Mouse (Mus musculus): ENCODE data around the gene Reep1.
A peak's percentile ranks its signal among the peaks of the same experiment; 100 is the strongest.

Reep1 gene

DNA sequence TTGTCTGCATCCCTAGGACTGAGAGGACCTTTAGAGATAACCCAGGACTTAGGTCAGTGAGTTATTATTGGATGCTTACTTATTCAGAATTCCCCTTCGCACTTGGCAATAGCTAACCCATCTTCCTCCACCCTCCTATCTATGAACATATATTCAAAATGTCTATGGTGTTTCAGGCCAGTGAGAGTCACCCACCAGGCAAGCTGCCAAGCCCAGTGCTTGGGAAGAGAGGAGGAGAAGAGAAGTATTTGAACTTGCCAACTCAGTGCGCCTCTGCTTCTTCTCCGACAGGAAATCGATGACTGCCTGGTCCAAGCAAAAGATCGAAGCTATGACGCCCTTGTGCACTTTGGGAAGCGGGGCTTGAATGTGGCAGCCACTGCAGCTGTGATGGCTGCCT, 73.1 kb downstream of the Reep1 start:
- no peak for DNase-seq (ENCODE audit: low spot score in 2 of 2)

DNA sequence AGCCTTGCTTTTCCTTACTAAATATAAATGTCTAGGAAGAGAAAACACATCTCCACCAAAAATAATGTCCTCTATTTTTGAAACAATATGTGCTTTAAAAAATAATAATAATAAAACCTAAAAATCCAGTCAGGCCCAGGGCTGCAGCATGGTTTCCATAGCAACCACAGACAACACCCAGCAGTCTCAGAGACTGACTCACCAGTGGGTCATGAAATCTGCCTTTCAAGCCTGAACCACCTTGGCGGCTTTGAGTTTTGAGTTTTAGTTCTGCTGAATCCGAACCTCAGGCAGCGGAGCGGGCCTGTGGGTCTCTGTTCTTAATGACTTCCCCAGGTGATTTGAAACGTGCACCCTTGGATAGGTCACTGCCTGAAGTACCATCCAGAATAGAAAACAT, 75.8 kb downstream of the Reep1 start:
- DNase-seq (ENCODE audit: low spot score in 2 of 2): no peak

DNA sequence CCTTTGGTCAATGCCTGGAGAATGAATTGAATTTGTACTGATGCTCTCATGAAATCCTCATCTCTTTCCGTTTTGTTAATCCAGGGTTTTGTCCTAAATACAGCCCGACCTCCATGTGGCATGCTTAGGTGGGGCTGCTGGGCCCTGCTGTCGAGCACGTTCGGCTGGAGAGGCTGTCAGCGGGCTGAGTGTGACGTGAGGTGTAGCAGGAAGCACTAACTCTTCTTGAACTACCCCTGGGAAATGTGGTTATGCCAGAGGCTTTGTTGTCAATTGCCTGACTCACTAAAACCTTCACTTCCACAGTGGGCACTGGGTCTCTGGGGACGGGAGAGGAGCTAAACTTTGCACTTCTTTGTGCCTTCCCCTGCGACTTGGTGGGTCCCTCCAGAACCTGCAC, 81.0 kb downstream of the Reep1 start:
- DNase-seq (ENCODE audit: low spot score in 2 of 2): no peak

DNA sequence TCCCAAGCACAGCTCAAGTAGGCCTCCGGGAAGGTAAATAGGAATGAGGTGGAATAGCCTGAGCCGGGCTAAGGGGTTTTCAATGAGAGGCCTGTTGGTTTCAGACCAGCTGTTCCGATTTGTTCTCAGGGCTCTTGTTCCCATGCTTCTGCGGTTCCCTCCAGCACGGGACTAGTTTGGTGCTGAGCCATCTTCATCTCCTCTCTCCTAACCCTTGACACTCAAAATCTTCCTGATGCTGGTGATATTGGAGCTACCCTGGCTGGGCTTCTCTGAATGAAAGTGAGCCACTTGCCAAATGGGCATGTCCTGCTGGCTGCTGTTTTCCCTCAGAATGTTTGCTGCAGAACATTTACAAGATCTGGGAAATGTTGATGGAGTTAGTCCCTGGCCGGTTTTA, 84.4 kb downstream of the Reep1 start:
- DNase-seq (ENCODE audit: low spot score in 2 of 2): no peak

DNA sequence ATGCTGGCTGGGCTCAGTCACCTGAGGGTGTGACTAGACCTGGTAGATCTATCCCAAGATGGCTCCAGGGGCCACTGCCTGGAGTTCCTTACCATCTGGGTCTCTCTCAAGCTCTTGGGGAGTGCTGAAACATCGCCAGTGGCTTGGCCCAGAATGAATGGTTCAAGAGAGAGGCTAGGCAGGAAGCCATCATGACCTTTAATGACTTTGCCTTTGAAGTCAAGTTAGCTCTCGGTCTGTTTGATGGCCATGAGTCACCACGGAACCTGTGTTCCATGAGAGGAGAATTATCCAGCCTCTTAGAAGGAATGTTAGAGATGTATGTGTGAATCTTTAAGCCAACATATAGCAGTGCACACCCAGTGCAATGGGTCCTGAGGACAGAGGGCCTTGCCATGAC, 92.0 kb downstream of the Reep1 start:
- DNase-seq (ENCODE audit: low spot score in 2 of 2): no peak

DNA sequence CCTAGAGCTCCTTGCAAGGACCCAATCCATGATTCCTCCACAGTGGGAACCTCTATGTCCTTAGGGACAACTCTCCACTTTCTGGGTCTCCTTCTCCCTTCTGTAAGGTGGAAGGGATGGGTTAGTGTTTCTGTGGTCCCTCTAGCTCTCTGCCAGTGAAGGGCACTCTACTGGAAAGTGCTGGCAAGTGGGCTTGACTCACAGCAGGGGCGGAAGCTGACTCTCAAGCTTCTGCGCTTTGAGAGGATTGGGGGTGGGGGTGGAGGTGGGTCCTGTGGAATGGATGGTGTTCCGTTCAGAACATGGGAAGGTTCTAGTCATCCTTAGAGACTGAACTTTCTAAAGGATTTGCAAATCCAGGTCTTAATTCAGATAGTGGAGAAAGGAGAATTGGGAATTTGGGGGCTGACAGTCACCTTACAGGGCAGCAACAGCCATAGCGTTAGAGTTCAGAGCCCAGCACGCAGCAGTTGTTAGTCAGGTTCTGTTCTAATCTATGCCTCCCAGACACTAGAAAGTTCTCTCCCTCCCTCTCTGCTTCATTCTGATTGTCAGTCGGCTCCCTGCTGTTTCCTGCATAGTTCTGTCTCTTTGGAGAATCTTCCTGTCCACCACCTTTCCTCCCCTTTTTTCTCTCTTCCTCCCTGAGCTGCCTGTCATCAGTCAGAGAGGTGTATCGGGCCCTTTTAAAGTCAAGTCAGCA, 93.8 kb downstream of the Reep1 start:
- DNase-seq (ENCODE audit: low spot score in 2 of 2): no peak

DNA sequence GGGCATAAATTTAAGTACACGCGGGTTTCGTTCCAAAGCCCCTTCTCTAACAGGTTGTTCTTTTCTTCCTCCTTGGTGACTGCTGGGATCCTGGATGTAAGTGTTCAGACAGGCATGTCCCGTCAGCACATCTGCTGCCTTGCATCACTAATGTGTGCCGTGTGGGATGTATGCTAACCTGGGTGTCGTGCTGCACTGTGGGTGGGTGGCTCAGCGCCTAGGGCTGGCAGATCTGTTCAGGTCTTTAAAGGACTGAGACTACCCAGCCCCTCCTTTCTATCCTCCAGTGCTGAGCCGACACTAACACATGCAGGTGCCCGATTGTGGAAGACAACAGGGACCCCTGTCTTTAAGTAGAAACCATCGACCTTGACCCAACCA, 94.3 kb downstream of the Reep1 start:
- DNase-seq (ENCODE audit: low spot score in 2 of 2): no peak

DNA sequence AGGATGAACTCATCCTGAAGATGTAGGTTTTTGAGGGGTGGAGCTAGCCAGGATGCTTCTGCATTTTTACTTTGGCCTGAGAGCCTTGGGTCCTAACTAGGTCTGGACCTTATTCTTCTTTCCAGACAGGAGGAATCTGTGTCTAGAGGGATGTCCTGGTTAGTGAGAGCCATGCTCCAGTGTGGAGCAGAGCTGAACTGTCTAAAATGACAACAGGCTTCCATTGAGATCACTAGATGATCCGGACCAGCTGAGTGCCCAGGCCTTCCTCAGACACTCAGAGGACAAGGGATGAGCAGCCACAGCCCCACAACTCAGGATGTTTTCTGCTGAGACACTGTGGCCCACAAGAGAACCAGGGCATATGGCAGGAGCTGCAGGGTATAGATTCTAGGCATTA, 96.2 kb downstream of the Reep1 start:
- no peak for DNase-seq (ENCODE audit: low spot score in 2 of 2)

DNA sequence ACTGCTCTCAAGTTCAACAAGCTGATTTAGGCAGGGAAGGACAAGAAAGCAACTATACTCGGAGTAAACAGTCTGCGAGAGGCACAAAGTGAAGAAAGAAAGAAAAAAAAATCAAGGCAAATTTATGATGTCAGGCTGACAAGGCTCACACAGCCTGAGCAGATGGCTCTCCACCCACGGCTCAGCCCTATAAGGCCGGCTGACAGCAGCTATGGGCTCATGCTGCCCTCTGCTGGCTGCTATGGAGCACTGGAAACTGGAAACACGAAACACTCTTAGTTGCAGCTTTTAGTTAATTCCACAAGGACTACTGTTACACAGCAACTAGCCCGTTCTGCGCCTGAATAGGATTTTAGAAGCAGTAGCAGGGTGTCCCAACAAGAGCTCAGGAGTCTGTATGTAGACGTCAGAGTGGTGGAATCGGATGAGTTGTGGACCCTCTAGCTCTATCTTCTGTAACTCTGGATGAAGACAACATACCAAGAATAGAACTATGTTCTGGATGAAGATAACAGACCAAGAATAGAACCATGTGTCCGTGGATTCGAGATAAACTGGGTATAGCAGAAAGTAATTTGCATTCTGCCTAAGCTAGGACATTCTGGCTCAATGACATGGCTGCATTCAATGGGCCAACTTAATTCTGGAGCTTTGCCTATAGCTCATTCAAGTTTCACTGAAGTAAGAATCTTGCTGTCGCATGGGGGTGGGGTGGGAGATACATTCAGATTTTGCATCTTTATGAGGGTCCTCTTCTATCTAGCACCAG, 96.9 kb downstream of the Reep1 start:
- peak; percentile 26 to 35 for DNase-seq (ENCODE audit: low spot score in 2 of 2)

DNA sequence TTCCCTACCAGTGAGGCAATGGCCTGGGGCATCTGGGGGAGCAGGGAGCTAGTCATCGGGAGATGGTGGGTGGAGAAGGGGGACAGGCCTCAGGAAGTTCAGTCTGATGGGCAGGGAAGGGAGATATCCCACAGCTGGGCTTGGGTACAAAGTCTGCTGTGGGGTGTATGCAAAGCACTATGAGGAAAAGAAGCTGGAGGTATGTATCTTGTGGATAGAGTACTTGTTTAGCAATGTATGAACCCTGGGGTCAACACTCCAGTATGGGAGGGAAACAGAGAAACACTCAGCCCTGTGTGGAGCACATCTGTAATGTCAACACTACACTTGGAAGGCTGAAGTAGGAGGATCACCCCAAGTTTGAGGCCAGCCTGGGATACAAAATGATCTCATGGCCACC, 99.4 kb downstream of the Reep1 start:
- DNase-seq (ENCODE audit: low spot score in 2 of 2): no peak

DNA sequence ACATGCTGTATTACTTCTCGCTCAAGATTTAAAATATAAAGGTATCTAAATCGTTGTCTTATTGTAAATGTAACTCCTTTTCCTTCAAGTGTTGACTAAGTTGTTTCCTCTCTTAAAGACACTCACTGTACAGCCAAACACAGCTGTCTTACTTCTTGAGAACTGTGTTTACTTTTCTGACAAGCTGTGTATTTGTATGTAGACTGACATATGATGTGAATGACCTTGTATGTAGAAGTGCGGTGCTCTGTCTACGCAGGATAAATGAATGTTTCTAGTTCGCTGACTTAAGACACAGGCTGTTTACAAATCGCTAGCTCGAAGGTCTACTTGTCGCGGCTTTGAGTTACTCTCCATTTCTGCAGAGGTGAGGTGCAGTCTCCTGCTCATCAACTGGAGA, 102.5 kb downstream of the Reep1 start:
- DNase-seq (ENCODE audit: low spot score in 2 of 2): no peak

DNA sequence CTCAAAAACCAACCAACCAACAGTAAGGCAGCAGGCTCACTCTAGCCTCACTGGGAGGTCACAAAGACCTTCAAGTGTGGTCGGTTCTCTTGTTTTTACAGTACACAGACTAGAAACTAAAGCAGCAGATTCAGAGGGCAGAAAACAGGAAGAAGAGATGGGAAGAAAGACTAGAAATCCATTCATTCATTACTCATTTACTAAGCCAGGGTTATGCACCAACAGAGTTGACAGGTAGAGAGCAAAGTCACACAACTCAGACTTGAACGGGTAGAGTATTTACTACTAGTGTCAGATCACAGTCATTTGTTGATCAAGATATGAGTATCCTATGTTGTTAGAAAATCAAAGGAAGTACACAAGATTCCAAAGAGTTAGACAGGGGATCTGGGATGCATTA, 105.5 kb downstream of the Reep1 start:
- no peak for DNase-seq (ENCODE audit: low spot score in 2 of 2)

DNA sequence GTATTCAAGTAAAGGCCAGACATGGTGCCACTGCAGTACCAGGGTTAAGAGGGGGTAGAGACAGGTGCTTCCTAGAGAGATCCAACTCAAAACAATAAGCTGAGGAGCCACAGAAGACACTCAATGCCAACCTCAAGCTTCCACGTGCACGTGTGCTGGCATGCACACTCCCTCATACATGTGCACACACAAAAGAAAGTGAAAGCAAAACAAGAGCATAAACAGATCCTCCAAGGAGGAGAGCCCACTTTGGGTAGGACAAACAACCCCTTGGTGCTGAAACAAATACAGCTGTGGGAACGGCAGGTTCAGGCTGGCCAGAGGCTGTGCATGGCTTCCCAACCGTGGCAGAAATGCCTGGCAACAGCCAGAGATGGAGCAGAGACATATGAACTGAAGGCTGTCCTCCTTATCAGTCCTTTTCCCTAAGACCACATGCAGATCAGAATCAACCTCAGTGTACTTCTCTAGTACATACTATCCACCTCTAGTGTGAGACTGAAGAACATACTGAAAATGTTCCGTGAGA, 112.5 kb downstream of the Reep1 start:
- no peak for DNase-seq (ENCODE audit: low spot score in 2 of 2)

DNA sequence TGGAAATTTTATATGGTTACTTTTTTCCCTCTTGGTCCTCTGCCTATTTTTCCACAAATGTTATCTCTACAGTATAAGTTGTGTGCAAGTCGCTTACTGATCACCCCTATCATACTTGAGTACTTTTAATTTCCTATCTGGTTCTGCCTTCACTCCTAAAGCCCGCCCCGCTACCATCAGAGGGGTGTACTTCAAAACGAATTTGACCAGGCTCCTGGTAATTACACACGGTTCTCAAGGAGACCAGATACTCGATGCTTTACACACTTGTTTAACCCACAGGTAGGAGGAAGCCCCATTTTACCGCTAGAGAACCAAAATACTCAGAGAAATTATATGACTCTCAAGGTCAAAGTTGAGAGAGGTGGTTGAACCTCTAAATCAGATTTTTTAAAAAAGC, 115.7 kb downstream of the Reep1 start:
- no peak for DNase-seq (ENCODE audit: low spot score in 2 of 2)

DNA sequence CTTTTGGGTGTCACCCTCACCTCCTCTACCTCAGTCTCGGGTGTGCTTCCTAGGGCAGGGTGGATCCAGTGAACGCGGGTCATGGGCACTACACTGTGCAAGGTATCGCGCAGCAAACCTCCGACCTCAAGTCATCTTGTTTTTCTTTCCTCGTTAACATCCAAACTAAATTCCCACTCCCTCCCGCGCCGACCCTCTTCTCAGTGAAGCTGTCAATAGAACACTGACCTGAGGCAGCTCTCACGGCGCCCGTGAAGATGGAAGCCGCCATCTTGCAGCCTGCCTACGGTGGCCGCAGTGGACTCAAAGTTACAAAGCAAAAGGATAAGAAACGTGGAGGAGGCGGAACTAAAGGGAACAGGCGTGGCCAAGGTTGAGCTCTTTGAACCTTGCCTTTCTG, 116.1 kb downstream of the Reep1 start:
- DNase-seq (ENCODE audit: low spot score in 2 of 2): peak; percentile 85 to 89

DNA sequence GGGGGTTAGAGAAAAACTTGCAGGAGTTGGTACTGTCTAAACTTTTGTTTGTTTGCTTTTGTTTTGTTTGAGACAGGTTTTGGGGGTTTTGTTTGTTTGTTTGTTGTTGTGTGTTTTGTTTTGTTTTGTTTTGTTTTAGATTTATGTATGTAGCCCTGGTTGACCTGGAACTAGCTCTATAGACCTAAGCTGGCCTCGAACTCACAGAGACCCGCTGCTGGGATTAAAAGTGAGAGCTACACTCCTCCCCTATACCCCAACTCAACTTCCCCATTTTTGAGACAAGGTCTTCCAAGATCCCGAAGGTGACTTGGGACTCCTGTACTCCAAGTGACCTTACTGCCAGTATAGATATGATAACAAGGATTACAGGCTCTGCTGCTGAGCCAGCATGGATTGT, 116.6 kb downstream of the Reep1 start:
- DNase-seq (ENCODE audit: low spot score in 2 of 2): no peak

DNA sequence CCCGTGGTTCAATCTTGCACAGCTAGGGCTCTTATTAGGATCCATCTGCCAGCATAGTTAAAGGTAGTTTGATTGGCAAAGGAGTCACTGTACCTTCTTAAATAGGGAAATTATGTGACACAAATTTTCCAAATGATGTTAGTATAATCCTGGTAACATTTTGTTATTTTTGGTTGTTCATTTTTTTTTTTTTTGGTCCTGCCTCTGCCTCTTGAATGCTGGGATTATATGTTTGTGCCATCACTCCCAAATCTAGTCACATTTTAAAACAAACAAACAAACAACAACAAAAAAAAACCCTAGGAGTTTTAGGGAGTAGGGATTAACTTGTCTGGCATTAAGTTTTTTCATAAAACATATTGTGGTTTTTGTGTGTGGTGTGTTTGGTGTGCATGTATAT, 119.5 kb downstream of the Reep1 start, which contains the start of gene Mrpl35:
Gene Mrpl35 (minus strand): TSS at position 101 of the 400 bp plus-strand sequence.
- no peak for DNase-seq (ENCODE audit: low spot score in 2 of 2)

DNA sequence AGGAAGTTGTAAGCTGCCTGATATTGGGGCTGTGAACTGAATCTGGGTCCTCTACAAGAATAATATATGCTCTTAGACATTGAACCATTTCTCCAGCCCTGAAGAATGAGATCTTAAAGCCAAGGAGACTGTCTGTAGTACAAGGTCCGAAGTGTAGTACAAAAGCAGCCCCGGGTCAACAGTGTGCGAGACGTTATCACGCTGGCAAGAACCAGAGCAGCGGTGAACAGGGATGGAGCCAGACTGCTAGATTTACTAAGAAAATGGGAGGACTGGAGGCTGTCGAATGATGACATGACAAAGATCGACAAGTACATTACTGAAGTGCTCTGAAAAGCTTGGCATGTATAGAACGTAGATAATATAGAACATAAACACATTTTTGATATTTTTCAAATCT, 122.4 kb downstream of the Reep1 start:
- no peak for DNase-seq (ENCODE audit: low spot score in 2 of 2)

DNA sequence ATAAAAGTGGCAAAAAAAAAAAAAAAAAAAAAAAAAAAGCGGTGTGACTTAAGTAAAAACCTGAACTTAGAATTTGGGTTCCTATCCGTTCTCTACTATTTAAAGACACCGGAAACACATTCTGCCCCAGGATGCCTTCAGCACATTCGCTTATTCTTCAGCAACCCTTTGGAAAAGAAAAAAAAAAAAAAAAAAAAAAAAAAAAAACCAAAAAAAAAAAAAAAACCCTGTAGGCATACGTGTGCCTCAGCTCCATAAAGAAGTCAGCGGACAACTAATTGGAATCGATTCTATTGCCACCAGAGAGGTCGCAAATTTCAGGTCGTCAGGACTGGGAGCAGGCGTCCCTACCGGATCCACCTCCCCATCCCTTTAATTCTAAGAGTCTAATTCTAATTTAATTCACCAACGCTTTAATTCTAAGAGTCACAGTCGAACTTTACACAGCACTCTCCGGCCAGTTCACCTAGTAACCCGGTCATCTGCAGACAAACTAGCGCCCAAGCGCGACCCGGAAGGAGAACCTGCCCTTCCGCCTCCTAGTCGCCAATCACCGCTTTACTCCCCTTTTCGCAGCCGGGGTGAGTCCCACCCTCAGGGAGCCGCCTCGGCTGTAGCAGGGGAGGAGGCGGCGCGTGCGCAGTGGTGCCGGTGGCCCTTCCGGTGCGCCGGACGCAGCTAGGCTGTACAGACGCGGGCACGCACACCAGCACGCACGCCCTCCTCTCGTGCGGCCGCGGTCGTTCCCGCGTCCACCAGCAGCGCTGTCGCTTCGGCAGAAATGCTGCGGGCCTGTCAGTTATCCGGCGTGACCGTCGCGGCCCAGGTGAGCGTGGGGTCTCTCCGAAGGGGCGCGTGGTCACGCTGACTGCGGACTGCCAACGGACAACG, 123.6 kb downstream of the Reep1 start, which contains the start of gene Immt:
Gene Immt (plus strand): TSS at position 642 of the 891 bp plus-strand sequence.
- peak; percentile 89 to 97 for DNase-seq (ENCODE audit: low spot score in 2 of 2)

DNA sequence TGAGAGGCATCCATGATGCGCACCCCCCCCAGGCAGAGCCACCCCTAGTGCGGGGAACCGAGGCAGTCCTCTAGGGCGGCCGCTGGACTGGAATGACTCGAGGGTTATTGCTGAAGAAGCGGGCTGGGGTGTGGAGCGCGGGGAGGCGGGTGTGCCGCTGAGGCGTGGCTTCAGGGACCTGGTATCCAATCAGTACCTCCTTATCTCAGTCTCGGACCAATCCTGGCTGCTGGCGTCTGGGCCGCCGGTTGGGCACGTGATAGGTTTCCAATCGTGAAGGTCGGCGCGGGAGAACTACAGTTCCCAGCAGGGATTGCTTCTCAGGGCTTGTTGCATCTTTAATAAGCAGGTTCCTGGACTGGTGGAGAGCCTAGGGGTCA, 124.2 kb downstream of the Reep1 start:
- DNase-seq (ENCODE audit: low spot score in 2 of 2): peak; percentile 84 to 97

DNA sequence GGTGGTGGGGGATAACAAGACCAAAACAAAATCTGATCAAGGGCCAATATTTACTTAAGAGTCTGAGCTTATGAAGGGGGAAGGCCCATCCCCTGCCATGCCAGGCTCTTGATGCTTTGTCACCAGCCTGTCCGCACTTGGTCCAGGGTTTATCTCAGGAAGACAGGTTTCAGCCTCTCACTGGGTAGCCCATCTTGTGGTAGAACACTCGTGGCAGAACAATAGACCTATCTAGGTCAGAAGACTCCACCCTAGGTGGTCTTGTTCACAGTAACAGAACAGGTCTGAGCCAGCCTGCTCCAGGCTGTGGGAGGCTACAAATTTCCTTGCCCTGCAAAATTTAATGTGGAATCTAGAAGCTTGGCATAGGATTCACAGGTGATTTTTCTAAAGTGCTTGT, 129.4 kb downstream of the Reep1 start:
- no peak for DNase-seq (ENCODE audit: low spot score in 2 of 2)

DNA sequence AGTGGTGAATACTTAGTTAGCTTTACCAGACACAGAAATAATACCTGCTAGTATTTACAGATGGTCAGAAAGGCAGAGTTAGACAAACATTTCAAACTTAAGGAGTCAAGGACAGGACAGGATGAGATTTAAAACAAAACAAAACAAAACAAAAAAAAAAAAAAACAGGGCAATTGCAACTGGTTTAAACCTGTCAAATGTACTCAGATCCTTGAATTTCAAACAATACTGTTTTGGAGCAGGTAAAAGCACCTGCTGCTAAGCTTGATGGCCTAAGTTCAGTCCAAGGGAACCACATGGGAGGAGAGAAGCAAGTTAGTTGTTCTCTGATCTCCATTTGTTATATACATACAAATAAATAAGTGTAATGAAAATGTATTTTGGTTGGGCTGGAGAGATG, 132.5 kb downstream of the Reep1 start:
- DNase-seq (ENCODE audit: low spot score in 2 of 2): no peak
